Mouse (Mus musculus) testis, adult 2 months (tissue): Measurements from ENCODE around the gene Vmn2r90.

Source experiments
- CTCF ChIP-seq: fragments of 200-500 bp; IDR thresholded peaks from 2 replicates; pipeline ENCODE4 v1.5.1; 2012; ENCODE audit warnings: low read depth, mild to moderate bottlenecking, inconsistent platforms, low read length, moderate library complexity; ENCODE audit not compliant: control insufficient read depth, insufficient read depth, insufficient replicate concordance
- POLR2A ChIP-seq: fragments of 200-500 bp; IDR thresholded peaks from 2 replicates; pipeline ENCODE4 v1.6.1; 2012; ENCODE audit warnings: low read depth, mild to moderate bottlenecking, inconsistent platforms, low read length, moderate library complexity; ENCODE audit not compliant: control insufficient read depth

GRCm38 (mm10) chr17:17690659-17691058, 12.9 kb upstream of the Vmn2r90 start:
- TF ChIP-seq CTCF: no peak
- TF ChIP-seq POLR2A: no peak
